ENCODE assay signal across 19 mouse cellular contexts in genomic region chr7:75595268-75595667, GRCm38 (mm10).
DNase-seq lines count a peak whose midpoint lies in the region; ATAC-seq and TF ChIP-seq lines count a peak whose summit lies in the region.
"Had no signal": no experiment of that assay in that cellular context is flagged by ENCODE, and none has a peak within 500 bp of the region (broad histone marks: within the 10 kb centered on the region; RNA-seq: fewer than 3 reads in every experiment).

No protein-coding gene starts in this region.

- TF ChIP-seq CTCF in bone marrow, adult 2 months (IDR thresholded peaks at IDR 0.05; ENCODE audit: control insufficient read depth, insufficient read depth, low read length): no peak
- TF ChIP-seq CTCF in liver, embryonic 14.5 days (IDR thresholded peaks at IDR 0.05; ENCODE audit: low read depth): no peak

- H3K9me3 ChIP-seq in heart, embryonic 15.5 days (replicated peaks): no peaks in the 10 kb centered on the region
- no peaks in the 10 kb centered on the region for H3K9me3 ChIP-seq in heart, embryonic 11.5 days (replicated peaks; ENCODE audit: control insufficient read depth, low read length)
- no peaks in the 10 kb centered on the region for H3K9me3 ChIP-seq in liver, embryonic 14.5 days (ENCODE audit: control insufficient read depth, low read length)
- H3K9me3 ChIP-seq: embryonic facial prominence, embryonic 12.5 days; heart, embryonic 10.5 days; hindbrain, embryonic 10.5 days; midbrain, embryonic 12.5 days; stomach, embryonic 15.5 days had no signal

- H3K36me3 ChIP-seq in heart, embryonic 15.5 days: 0 out of 2 replicates have a peak, but pooled peaks cover 4% of the 10 kb centered on the region
- no peaks in the 10 kb centered on the region for H3K36me3 ChIP-seq in heart, embryonic 11.5 days (ENCODE audit: control insufficient read depth, insufficient read depth, low read length)
- H3K36me3 ChIP-seq in liver, embryonic 14.5 days (replicated peaks; ENCODE audit: control insufficient read depth, insufficient read depth, low read depth): no peaks in the 10 kb centered on the region
- H3K36me3 ChIP-seq: heart, embryonic 10.5 days; hindbrain, embryonic 10.5 days; midbrain, embryonic 12.5 days; stomach, embryonic 15.5 days had no signal

- DNase-seq in 416B (ENCODE audit: low read depth): peak; percentile 45
- DNase-seq in liver, embryonic 14.5 days (ENCODE audit: low read depth in 3 of 3, low spot score in 3 of 3): no peak
- no peak for DNase-seq in spleen, adult 12 weeks (ENCODE audit: low spot score)
- no peak for DNase-seq in adrenal gland, adult (ENCODE audit: inconsistent age in 2 of 2, low spot score in 1 of 2)
- DNase-seq in thymus, postnatal 10 days (ENCODE audit: low spot score in 2 of 2): no peak
- DNase-seq: cerebellum, adult 9-11 months; forebrain, postnatal 0 days; kidney, adult 2 months; right cerebral cortex, postnatal 14 days; thymus, adult 2 months had no signal

- peak overlapping the region; percentile 8; the same call in 1 of the 2 replicates for H3K27ac ChIP-seq in heart, embryonic 15.5 days
- no peak overlapping the region for H3K27ac ChIP-seq in heart, embryonic 11.5 days (ENCODE audit: low read depth, low read length)
- peak overlapping the region; percentile 14; the same call in 1 of the 2 replicates for H3K27ac ChIP-seq in bone marrow, adult 2 months (ENCODE audit: control insufficient read depth, insufficient read depth, low read depth, low read length, poor library complexity)
- H3K27ac ChIP-seq in liver, embryonic 14.5 days: peak overlapping the region; percentile 71
- H3K27ac ChIP-seq: embryonic facial prominence, embryonic 12.5 days; heart, embryonic 10.5 days; hindbrain, embryonic 10.5 days; layer of hippocampus, adult 2 months; midbrain, embryonic 12.5 days; stomach, embryonic 15.5 days had no signal

- TF ChIP-seq POLR2A in bone marrow, adult 2 months (IDR thresholded peaks at IDR 0.05; ENCODE audit: borderline replicate concordance, control insufficient read depth, low read depth, low read length): no peak

- TF ChIP-seq EP300 in liver, embryonic 14.5 days (IDR thresholded peaks at IDR 0.05; ENCODE audit: low read depth): no peak

- no peak for ATAC-seq in heart, embryonic 15.5 days (replicated peaks; ENCODE audit: insufficient number of reproducible peaks, insufficient read depth, low FRiP score, low read depth)
- no peak for ATAC-seq in heart, embryonic 11.5 days (replicated peaks; ENCODE audit: insufficient number of reproducible peaks, low FRiP score, low TSS enrichment)
- ATAC-seq in liver, embryonic 14.5 days (ENCODE audit: insufficient read depth): peak; percentile 72
- ATAC-seq: forebrain, postnatal 0 days had no signal

- no peaks in the 10 kb centered on the region for H3K27me3 ChIP-seq in heart, embryonic 15.5 days
- no peaks in the 10 kb centered on the region for H3K27me3 ChIP-seq in heart, embryonic 11.5 days (ENCODE audit: control insufficient read depth, insufficient read depth, low read length)
- no peaks in the 10 kb centered on the region for H3K27me3 ChIP-seq in liver, embryonic 14.5 days (ENCODE audit: control insufficient read depth, insufficient read depth, low read length)
- H3K27me3 ChIP-seq: embryonic facial prominence, embryonic 12.5 days; midbrain, embryonic 12.5 days; stomach, embryonic 15.5 days had no signal

- H3K4me3 ChIP-seq in heart, embryonic 15.5 days: no peak overlapping the region
- no peak overlapping the region for H3K4me3 ChIP-seq in heart, embryonic 11.5 days (ENCODE audit: low read depth, low read length)
- no peak overlapping the region for H3K4me3 ChIP-seq in bone marrow, adult 2 months (replicated peaks; ENCODE audit: control insufficient read depth, low read depth, low read length)
- H3K4me3 ChIP-seq in liver, embryonic 14.5 days (ENCODE audit: insufficient read depth in 1 of 2, low read depth in 2 of 2, low read length in 2 of 2): no peak overlapping the region
- H3K4me3 ChIP-seq: embryonic facial prominence, embryonic 12.5 days; heart, embryonic 10.5 days; hindbrain, embryonic 10.5 days; layer of hippocampus, adult 2 months; midbrain, embryonic 12.5 days; stomach, embryonic 15.5 days had no signal

- no peak overlapping the region for H3K9ac ChIP-seq in heart, embryonic 15.5 days
- H3K9ac ChIP-seq in heart, embryonic 11.5 days (ENCODE audit: low read depth, low read length): no peak overlapping the region
- no peak overlapping the region; the same call in none of the 2 replicates for H3K9ac ChIP-seq in liver, embryonic 14.5 days (replicated peaks)
- H3K9ac ChIP-seq: embryonic facial prominence, embryonic 12.5 days; forebrain, postnatal 0 days; midbrain, embryonic 12.5 days; stomach, embryonic 15.5 days had no signal

- no peak overlapping the region for H3K4me2 ChIP-seq in heart, embryonic 15.5 days
- H3K4me2 ChIP-seq in heart, embryonic 11.5 days: no peak overlapping the region
- peak overlapping the region; percentile 67 for H3K4me2 ChIP-seq in liver, embryonic 14.5 days (ENCODE audit: low read depth)
- H3K4me2 ChIP-seq: embryonic facial prominence, embryonic 12.5 days; midbrain, embryonic 12.5 days; stomach, embryonic 15.5 days had no signal

- H3K4me1 ChIP-seq in heart, embryonic 15.5 days (replicated peaks): peaks cover 17% of the 10 kb centered on the region
- peaks cover 11% of the 10 kb centered on the region for H3K4me1 ChIP-seq in heart, embryonic 11.5 days (ENCODE audit: control insufficient read depth, insufficient read depth, low read length)
- peaks cover 6% of the 10 kb centered on the region for H3K4me1 ChIP-seq in bone marrow, adult 2 months (ENCODE audit: control insufficient read depth, insufficient read depth, low read length)
- peaks cover 27 to 31% of the 10 kb centered on the region in 2 experiments for H3K4me1 ChIP-seq in liver, embryonic 14.5 days (replicated peaks; ENCODE audit: control insufficient read depth in 2 of 2, insufficient read depth in 2 of 2, low read length in 1 of 2)
- H3K4me1 ChIP-seq: hindbrain, embryonic 10.5 days; midbrain, embryonic 12.5 days; stomach, embryonic 15.5 days had no signal
